Mouse (Mus musculus): ENCODE data around the gene Unc13a. TPM values are rescaled to one million over a fixed set of nuclear protein-coding genes. Genes with fewer than 3 reads are reported as not detected.

Gene Unc13a
- total and polyA plus RNA-seq, 3 experiments = 4.6 to 7.3 (median 5.2) TPM

GRCm38 (mm10) chr8:71604021-71604420, 67.5 kb downstream of the Unc13a start:
- Histone ChIP-seq H3K9me3 (replicated peaks) (no peaks in the 10 kb centered on the region), H3K4me1 (ENCODE audit: insufficient read depth, low read depth, low read length) (0 out of 2 replicates have a peak, but pooled peaks cover 4% of the 10 kb centered on the region), H3K27me3 (ENCODE audit: insufficient read depth, low read length) (no peaks in the 10 kb centered on the region), H3K36me3 (replicated peaks) (peaks cover 88% of the 10 kb centered on the region), H3K4me3 (ENCODE audit: low read depth, low read length) (no peak overlapping the region)
- no peak for DNase-seq (ENCODE audit: low spot score)
- ATAC-seq (ENCODE audit: extremely low read depth, insufficient number of reproducible peaks, low FRiP score, poor library complexity, severe bottlenecking) = no peak
- TF ChIP-seq TAL1 (conservative IDR thresholded peaks at IDR 0.05; ENCODE audit: low read depth, low read length) (no peak), GATA2 (IDR thresholded peaks at IDR 0.05; ENCODE audit: borderline replicate concordance, low read depth, low read length) (no peak), CTCF (IDR thresholded peaks at IDR 0.05; ENCODE audit: low read depth, low read length) (no peak), POLR2AphosphoS5 (IDR thresholded peaks at IDR 0.05; ENCODE audit: insufficient replicate concordance, low read depth, low read length) (no peak)

- TF ChIP-seq POLR2AphosphoS5 (IDR thresholded peaks at IDR 0.05; ENCODE audit: insufficient replicate concordance, low read depth, low read length) (no peak), GATA1 (IDR thresholded peaks at IDR 0.05; ENCODE audit: borderline replicate concordance, low read length) (no peak), CTCF (IDR thresholded peaks at IDR 0.05; ENCODE audit: low read depth, low read length) (no peak), TAL1 (conservative IDR thresholded peaks at IDR 0.05; ENCODE audit: low read depth, low read length) (no peak), GATA2 (IDR thresholded peaks at IDR 0.05; ENCODE audit: borderline replicate concordance, low read depth, low read length) (no peak)
- Histone ChIP-seq H3K27me3 (ENCODE audit: insufficient read depth, low read length) (no peaks in the 10 kb centered on the region), H3K4me3 (ENCODE audit: low read depth, low read length) (no peak overlapping the region), H3K4me1 (ENCODE audit: insufficient read depth, low read depth, low read length) (0 out of 2 replicates have a peak, but pooled peaks cover 4% of the 10 kb centered on the region), H3K9me3 (replicated peaks) (no peaks in the 10 kb centered on the region), H3K36me3 (replicated peaks) (peaks cover 90% of the 10 kb centered on the region)
- ATAC-seq (ENCODE audit: extremely low read depth, insufficient number of reproducible peaks, low FRiP score, poor library complexity, severe bottlenecking) (no peak), DNase-seq (ENCODE audit: low spot score) (no peak)
These were observed 68.8 kb downstream of the Unc13a start for GRCm38 (mm10) chr8:71602666-71603334.

GRCm38 (mm10) chr8:71601939-71602665, 69.5 kb downstream of the Unc13a start:
- DNase-seq (ENCODE audit: low spot score) (no peak), ATAC-seq (ENCODE audit: extremely low read depth, insufficient number of reproducible peaks, low FRiP score, poor library complexity, severe bottlenecking) (no peak)
- H3K27me3 ChIP-seq (ENCODE audit: insufficient read depth, low read length) = no peaks in the 10 kb centered on the region
- H3K36me3 ChIP-seq (replicated peaks) = peaks cover 91% of the 10 kb centered on the region
- no peaks in the 10 kb centered on the region for H3K9me3 ChIP-seq (replicated peaks)
- no peak overlapping the region for H3K4me3 ChIP-seq (ENCODE audit: low read depth, low read length)
- TF ChIP-seq CTCF (IDR thresholded peaks at IDR 0.05; ENCODE audit: low read depth, low read length) (no peak), POLR2AphosphoS5 (IDR thresholded peaks at IDR 0.05; ENCODE audit: insufficient replicate concordance, low read depth, low read length) (no peak), TAL1 (conservative IDR thresholded peaks at IDR 0.05; ENCODE audit: low read depth, low read length) (no peak), GATA1 (IDR thresholded peaks at IDR 0.05; ENCODE audit: borderline replicate concordance, low read length) (no peak), GATA2 (IDR thresholded peaks at IDR 0.05; ENCODE audit: borderline replicate concordance, low read depth, low read length) (no peak)
- H3K4me1 ChIP-seq (ENCODE audit: insufficient read depth, low read depth, low read length) = peaks cover 10% of the 10 kb centered on the region

- no peaks in the 10 kb centered on the region for H3K9me3 ChIP-seq (replicated peaks)
- no peaks in the 10 kb centered on the region for H3K27me3 ChIP-seq (ENCODE audit: insufficient read depth, low read length)
- DNase-seq (ENCODE audit: low spot score) (no peak), ATAC-seq (ENCODE audit: extremely low read depth, insufficient number of reproducible peaks, low FRiP score, poor library complexity, severe bottlenecking) (no peak)
- H3K4me3 ChIP-seq (ENCODE audit: low read depth, low read length) = no peak overlapping the region
- TF ChIP-seq GATA2 (IDR thresholded peaks at IDR 0.05; ENCODE audit: borderline replicate concordance, low read depth, low read length) (no peak), GATA1 (IDR thresholded peaks at IDR 0.05; ENCODE audit: borderline replicate concordance, low read length) (no peak), CTCF (IDR thresholded peaks at IDR 0.05; ENCODE audit: low read depth, low read length) (no peak), POLR2AphosphoS5 (IDR thresholded peaks at IDR 0.05; ENCODE audit: insufficient replicate concordance, low read depth, low read length) (no peak), TAL1 (conservative IDR thresholded peaks at IDR 0.05; ENCODE audit: low read depth, low read length) (no peak)
- H3K36me3 ChIP-seq (replicated peaks) = peaks cover 91% of the 10 kb centered on the region
- peaks cover 42% of the 10 kb centered on the region for H3K4me1 ChIP-seq (ENCODE audit: insufficient read depth, low read depth, low read length)
These were observed 72.7 kb downstream of the Unc13a start for GRCm38 (mm10) chr8:71598841-71599240.

GRCm38 (mm10) chr8:71598375-71598774, 73.2 kb downstream of the Unc13a start:
- TF ChIP-seq CTCF (IDR thresholded peaks at IDR 0.05; ENCODE audit: low read depth, low read length) (no peak), POLR2AphosphoS5 (IDR thresholded peaks at IDR 0.05; ENCODE audit: insufficient replicate concordance, low read depth, low read length) (no peak), TAL1 (conservative IDR thresholded peaks at IDR 0.05; ENCODE audit: low read depth, low read length) (no peak), GATA2 (IDR thresholded peaks at IDR 0.05; ENCODE audit: borderline replicate concordance, low read depth, low read length) (no peak), GATA1 (IDR thresholded peaks at IDR 0.05; ENCODE audit: borderline replicate concordance, low read length) (no peak)
- Histone ChIP-seq H3K4me1 (ENCODE audit: insufficient read depth, low read depth, low read length) (peaks cover 44% of the 10 kb centered on the region), H3K27me3 (ENCODE audit: insufficient read depth, low read length) (no peaks in the 10 kb centered on the region), H3K4me3 (ENCODE audit: low read depth, low read length) (no peak overlapping the region), H3K9me3 (replicated peaks) (no peaks in the 10 kb centered on the region), H3K36me3 (replicated peaks) (peaks cover 91% of the 10 kb centered on the region)
- no peak for DNase-seq (ENCODE audit: low spot score)
- no peak for ATAC-seq (ENCODE audit: extremely low read depth, insufficient number of reproducible peaks, low FRiP score, poor library complexity, severe bottlenecking)

- H3K4me3 ChIP-seq (ENCODE audit: low read depth, low read length) = no peak within 1 kb of the TSS; the same call in 1 of the 2 replicates
These were observed 74.1 kb downstream of the Unc13a start, which contains the start of gene Fam129c for GRCm38 (mm10) chr8:71597451-71597850. Fam129c (plus strand) TSS chr8:71597648.

More at GRCm38 (mm10) chr8:71597451-71597850, 74.1 kb downstream of the Unc13a start, which contains the start of gene Fam129c:
- H3K4me1 ChIP-seq (ENCODE audit: insufficient read depth, low read depth, low read length) = peaks cover 52% of the 10 kb centered on the region
- peaks cover 90% of the 10 kb centered on the region for H3K36me3 ChIP-seq (replicated peaks)
- no peaks in the 10 kb centered on the region for H3K27me3 ChIP-seq (ENCODE audit: insufficient read depth, low read length)
- DNase-seq (ENCODE audit: low spot score) = no peak
- ATAC-seq (ENCODE audit: extremely low read depth, insufficient number of reproducible peaks, low FRiP score, poor library complexity, severe bottlenecking) = no peak
- no peaks in the 10 kb centered on the region for H3K9me3 ChIP-seq (replicated peaks)
- no peak for TF ChIP-seq GATA2 (IDR thresholded peaks at IDR 0.05; ENCODE audit: borderline replicate concordance, low read depth, low read length)
- TF ChIP-seq GATA1 (IDR thresholded peaks at IDR 0.05; ENCODE audit: borderline replicate concordance, low read length) = no peak
- no peak for TF ChIP-seq TAL1 (conservative IDR thresholded peaks at IDR 0.05; ENCODE audit: low read depth, low read length)
- TF ChIP-seq POLR2AphosphoS5 (IDR thresholded peaks at IDR 0.05; ENCODE audit: insufficient replicate concordance, low read depth, low read length) = no peak
- TF ChIP-seq CTCF (IDR thresholded peaks at IDR 0.05; ENCODE audit: low read depth, low read length) = no peak
